Mouse (Mus musculus) adrenal gland, postnatal 10 days (tissue): Measurements from ENCODE around the gene Nek3. TPM values are rescaled to one million over a fixed set of nuclear protein-coding genes. Genes with fewer than 3 reads are reported as not detected.

Experiments
- DNase-seq: peaks from one replicate; pipeline ENCODE4 v3.0.0; 2021; ENCODE audit warnings: mixed read lengths
- long read RNA-seq, 2 experiments: library from polyadenylated mRNA; stranded (forward); transcript quantifications; one replicate each; pipeline ENCODE4 v2.0.0; 2021
- total RNA-seq, 2 experiments: library from RNA; stranded (reverse); gene quantifications; 2 replicates each; pipeline ENCODE4 v1.2.3; 2021

Gene Nek3
- total RNA-seq: 1 to 10 TPM; 3.2 to 4.4 TPM
- long read RNA-seq, experiment 1, partial matches to known transcripts: 0 of 2 reads
- long read RNA-seq, experiment 1, other reads (novel, unspliced or antisense): 1 of 2 reads
- long read RNA-seq, experiment 2, partial matches to known transcripts: 1 of 2 reads
- long read RNA-seq, experiment 2, other reads (novel, unspliced or antisense): 0 of 2 reads

DNA sequence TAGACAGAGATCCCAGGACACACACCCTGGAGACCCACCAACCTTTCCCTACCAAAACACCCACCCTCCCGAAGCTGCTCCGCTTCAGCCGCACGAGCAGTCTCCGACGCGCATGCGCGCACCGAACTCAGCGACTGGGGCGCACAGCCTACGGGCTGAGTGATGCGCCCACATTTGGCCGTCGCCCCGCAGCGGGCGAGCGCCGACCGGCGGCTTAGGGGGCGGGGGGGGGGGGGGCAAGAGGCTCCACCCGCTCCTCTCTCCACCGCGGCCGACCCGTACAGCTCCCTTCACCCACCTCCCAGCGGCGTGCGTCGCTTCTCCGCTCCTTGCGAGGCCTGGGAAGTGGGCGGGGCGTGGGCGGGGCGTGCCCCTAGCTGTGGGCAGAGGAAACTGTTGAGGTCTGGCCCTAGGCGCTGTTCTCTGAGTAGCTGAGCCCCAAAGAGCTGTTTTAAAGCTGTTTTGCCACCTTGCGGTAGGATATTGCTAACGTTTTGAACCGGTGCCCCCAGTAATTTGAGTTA lies at the start of gene Nek3:
TSS of gene Nek3 (minus strand) at position 356 of the 524 bp plus-strand sequence.
- peak; percentile 89 for DNase-seq

DNA sequence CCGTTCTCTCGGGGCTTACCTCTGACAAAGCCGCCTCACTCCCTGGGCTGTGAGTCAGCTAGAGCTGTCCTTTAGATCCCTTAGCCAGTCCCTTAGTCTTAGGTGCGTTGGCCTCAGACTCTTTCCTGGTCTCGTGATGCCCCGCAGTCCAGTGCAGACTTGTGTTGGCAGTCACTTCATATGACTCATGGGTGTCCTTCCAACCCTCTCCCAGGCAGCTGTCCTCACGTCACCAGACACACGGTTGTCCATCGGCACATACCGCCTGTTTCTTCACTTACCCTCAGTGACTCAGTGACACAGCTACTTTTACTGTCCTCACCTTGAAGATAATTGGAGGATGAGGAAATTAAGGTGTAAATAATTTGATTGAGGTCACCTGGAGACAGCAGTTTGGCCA lies 48.6 kb upstream of the Nek3 start:
- DNase-seq: peak; percentile 66

DNA sequence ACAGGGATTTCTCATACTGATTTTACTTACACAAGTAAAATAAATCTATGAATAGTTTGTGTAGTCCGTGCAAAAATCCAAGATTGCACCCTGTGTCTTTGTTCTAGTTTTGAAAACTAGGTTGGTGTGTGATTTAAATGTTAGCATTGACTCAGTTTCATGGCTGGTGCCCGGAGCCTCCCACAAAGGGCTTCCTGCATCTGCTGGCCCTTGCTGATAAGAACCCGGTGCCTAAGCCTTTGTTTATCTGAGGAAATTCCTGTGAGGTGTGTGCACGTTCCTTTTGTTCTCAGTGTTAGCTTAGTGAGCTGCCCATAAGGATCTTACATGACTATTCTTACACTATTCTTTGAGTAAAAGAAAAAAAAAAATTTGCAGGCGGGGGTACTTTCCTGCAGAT lies 42.8 kb upstream of the Nek3 start:
- DNase-seq: peak; percentile 13

GRCm38 (mm10) chr8:22207535-22207934 lies 41.3 kb upstream of the Nek3 start:
- no peak for DNase-seq

DNA sequence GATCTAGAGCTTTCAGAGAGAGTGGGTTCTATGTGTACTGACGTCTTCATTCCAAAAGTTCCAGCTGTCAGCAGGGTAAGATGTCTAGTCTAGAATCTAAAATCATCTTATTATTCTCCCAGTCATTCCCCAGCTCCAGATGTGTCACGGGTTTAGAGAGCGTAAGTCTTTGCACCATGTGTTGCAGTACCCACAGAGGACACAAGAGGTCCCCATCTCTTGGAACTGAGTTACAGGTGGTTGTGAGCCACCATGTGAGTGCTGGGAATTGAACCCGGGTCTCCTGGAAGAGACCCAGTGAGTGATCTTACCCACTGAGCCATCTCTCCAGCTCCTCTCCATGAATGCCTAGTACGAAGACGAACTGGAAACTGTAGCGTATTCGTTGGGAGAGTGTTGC lies 33.2 kb upstream of the Nek3 start:
- no peak for DNase-seq

DNA sequence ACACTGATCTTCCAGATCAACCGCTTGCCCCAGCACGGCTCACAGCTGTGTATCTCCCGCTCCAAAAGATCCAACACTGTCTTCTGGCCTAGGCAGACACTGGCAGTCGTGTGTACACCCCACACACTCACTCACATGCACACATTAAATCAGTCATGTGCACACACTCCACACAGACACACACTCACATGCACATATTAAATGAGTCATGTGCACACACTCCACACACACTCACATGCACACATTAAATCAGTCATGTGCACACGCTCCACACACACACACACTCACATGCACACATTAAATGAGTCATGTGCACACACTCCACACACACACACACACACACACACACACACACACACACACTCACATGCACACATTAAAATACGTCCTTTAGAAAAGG lies 31.7 kb upstream of the Nek3 start:
- DNase-seq: no peak

- peak; percentile 40 for DNase-seq
These were observed 27.3 kb upstream of the Nek3 start for GRCm38 (mm10) chr8:22193432-22194010.

- DNase-seq: peak; percentile 96
These were observed 26.6 kb upstream of the Nek3 start, which contains the start of gene Vps36 for GRCm38 (mm10) chr8:22192660-22193431. Gene Vps36, plus strand, starts transcription at chr8:22192809.

DNA sequence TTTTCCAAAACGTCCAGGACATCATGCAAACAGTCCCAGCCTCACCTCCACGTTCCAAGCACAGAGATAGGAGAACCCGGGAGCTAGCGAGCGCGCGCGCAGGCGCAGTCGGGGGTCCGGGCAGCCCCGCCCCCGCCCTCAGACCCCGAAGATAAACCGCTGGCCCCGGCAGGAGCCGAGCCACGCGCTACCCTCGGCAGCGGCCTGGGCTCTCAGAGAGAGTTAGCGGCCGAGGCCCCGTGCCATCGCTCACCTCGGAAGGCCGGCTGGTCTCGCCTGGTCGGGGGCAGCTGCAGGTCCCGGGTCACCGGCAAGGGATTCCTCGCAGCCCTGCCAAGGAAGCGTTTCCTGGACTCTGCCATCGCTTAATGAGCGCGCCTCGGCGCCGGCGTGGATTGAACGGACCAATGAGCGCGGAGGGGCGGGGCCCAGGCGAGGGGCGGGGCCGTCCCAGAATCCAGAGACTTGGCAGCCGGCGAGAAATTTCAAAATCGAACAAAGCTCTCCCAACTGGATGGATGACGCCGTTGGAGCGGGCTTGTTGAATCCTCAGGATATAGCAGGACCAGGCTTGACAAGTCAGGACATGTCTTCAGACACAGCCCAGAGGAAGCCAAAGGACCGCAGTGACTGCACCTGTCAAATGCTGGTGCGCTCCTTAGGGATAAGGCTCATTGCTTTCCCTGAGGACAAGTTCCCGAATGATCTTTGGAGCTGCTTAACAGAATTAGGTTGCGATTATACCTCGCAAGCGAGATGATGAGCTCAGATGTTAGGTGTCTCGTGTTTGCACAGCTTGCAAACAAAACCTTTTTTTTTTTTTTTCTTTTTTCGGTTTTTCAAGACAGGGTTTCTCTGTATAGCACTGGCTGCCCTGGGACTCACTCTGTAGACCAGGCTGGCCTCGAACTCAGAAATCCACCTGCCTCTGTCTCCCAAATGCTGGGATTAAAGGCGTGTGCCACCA lies 19.5 kb upstream of the Nek3 start, which contains the start of gene Ckap2:
TSS of gene Ckap2 (minus strand) at position 389 of the 967 bp plus-strand sequence.
- peak; percentile 97 for DNase-seq

GRCm38 (mm10) chr8:22184884-22185283 lies 18.6 kb upstream of the Nek3 start:
- DNase-seq: no peak

- no peak for DNase-seq
These were observed 9.7 kb upstream of the Nek3 start for GRCm38 (mm10) chr8:22175966-22176365.

GRCm38 (mm10) chr8:22169167-22169566 lies 2.9 kb upstream of the Nek3 start:
- DNase-seq: no peak

DNA sequence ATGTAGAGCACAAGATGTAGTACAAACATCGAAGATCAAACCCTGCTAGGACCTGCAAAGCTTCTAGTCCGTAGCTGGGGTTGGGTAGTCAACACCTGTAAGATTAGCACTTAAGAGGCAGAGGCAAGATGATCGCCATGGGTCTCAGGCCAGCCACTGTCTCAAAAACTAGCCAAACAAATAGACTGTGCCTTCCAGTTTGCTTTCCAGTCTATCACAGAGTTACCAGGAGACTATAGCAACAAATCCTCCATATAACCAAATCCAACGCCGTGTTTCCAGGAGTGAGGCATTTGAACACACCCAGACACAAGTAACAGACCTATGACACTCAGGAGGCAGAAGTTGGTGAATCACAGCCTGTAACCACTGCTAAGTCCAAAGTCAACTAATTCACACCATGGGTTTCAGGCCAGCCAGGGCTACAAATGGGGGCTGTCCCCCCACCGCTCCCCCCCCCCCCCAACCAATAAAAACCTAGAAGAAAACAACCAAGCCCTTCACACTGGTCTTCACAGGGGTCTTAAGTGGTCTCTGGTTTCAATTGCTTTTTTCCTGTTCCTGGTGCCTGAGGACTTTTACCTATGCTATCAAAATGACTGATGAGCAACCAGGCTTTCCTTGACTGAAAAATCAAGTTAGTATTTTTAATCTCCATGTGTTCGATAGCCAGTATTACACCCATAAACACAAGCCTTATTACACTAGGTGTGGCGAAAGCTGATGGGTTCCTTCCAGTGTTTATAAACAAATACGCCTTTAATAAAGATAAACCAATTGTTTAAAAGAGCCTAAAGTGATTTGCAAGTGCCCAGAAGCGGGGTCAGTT lies 770 bp downstream of the Nek3 start:
- no peak for DNase-seq

- no peak for DNase-seq
These were observed 1.8 kb downstream of the Nek3 start for GRCm38 (mm10) chr8:22164431-22164830.

DNA sequence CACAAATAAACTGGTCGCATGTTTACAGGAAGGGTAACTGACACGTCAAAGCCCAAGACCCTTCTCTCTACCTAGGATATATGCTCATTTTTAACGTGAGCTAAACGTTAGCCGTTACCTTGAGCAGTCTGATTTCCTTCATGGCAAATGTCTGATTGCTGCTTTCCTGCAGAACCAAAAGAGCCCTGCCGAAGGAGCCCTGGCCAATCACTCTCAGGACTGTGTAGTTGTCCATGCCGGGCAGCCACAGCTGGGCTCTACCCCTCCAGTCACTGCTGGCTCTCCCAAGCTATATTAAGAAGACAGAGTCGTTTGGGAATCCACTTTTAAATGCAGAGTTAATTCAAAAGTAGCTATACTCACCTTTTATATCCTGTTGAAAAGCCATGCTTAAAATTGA lies 4.0 kb downstream of the Nek3 start:
- no peak for DNase-seq

- DNase-seq: peak; percentile 60
These were observed 15.9 kb downstream of the Nek3 start for GRCm38 (mm10) chr8:22150345-22150663.

DNA sequence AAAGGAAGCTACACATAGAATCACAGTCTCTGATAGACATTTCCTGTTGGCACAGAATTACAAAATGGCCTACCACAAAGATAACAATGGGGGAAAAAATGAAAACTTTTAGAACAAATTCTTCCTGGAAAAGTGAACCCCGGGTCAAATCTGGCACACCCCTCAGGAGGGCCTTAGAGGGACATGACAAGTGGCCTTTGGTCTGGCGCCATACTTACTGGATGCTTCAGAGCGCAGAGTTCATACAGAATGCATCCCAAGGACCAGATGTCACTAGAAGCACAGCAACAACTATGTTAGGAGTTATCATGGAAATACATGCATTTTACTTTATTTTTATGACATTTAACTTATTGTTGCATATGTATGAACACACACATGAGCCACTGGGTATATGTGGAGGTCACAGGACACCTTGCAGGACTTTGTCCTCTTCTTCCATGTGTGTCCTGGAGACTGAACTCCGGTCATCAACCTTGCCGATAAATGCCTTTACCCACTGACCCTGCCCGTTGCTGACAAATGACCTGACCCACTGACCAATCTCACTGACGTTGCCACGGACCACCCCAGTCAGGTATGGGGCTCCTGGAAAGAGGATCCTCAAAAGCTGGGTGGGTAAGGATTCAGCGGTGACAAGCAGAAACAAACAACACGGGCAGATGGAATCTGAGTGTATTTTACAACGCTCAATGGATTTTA lies 16.4 kb downstream of the Nek3 start:
- no peak for DNase-seq

DNA sequence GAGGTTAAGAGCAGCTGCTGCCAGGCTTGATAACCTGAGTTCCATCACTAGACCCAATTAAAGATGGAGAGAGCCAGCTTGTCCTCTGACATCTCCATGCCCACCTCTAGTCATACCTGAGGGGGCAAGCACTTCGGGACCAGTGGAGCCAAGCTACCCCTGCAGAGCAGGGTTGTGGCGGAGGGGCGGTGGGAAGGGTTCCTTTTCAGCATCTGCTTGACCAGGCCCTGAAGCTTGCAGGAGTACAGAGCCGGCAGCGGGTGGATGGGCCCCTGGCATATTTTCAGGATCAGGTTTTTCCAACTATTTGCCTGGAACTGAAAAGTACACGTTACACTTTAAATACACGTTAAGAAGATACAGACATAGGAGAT lies 17.9 kb downstream of the Nek3 start:
- no peak for DNase-seq

DNA sequence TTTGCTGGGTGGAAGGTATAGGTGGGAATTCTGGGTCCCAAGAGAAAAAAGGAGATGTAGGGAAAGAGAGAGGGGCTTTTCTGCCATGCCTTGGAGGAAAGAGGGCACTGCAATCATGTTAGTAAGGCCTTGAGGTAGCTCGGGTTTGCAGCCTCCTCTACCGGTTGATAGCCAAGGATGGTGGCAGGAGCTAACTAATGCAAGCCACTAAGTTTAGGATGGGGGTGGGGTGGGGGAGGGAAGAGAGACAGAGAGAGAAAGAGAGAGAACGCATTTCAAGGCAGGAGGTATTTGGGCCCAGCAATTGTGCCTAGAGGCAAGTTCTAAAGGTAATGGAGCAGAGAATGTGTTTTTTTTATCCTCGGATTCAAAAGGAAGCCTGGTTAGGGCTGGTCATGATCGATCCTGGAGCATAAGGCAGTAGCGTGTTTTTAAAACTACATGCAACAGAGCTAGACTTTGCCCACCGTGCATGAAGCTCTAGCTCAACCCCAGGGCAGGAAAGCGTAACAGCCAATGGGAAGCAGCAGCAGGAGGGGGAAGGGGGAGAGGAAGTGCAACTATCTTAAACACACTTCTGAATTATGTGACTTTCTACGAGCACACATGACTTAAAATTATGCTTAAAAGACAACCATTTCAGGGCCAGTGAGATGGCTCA lies 18.4 kb downstream of the Nek3 start:
- DNase-seq: no peak

DNA sequence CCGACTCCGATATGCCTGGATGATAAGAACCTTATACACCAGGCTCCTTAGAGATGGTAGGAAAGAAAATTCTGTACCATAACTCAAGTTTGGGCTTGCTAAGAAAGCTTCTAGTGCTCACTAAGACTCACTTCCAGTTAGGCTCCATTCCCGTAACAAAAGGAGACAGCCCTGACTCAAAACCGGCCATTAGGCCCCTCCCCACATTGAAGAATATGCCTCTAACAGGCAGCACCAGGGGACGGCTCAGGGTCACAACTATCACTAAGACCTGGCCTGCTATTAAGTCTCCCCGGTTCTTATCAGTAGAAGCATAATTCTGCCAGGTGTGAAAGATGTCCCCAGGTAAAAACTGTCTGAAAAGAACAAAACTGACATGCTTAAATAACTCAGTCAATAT lies 20.4 kb downstream of the Nek3 start:
- DNase-seq: no peak
